9 mouse cellular contexts compared by ENCODE assay signal in genomic region chr2:33659288-33659629, GRCm38 (mm10). TPM values are rescaled to one million over a fixed set of nuclear protein-coding genes. Genes with fewer than 3 reads are reported as not detected.
DNase-seq lines count a peak whose midpoint lies in the region; ATAC-seq lines count a peak whose summit lies in the region.
"Had no signal": no experiment of that assay in that cellular context is flagged by ENCODE, and none has a peak within 500 bp of the region (broad histone marks: within the 10 kb centered on the region; RNA-seq: fewer than 3 reads in every experiment).

No protein-coding gene starts in this region.

- H3K27ac ChIP-seq in hindbrain, embryonic 13.5 days: no peak overlapping the region
- no peak overlapping the region for H3K27ac ChIP-seq in liver, embryonic 15.5 days (replicated peaks)
- no peak overlapping the region for H3K27ac ChIP-seq in stomach, embryonic 14.5 days (ENCODE audit: low read length)

- no peaks in the 10 kb centered on the region for H3K36me3 ChIP-seq in hindbrain, embryonic 13.5 days
- no peaks in the 10 kb centered on the region for H3K36me3 ChIP-seq in liver, embryonic 15.5 days (replicated peaks)
- no peaks in the 10 kb centered on the region for H3K36me3 ChIP-seq in stomach, embryonic 14.5 days (ENCODE audit: control insufficient read depth, insufficient read depth, low read length)

- H3K4me2 ChIP-seq in hindbrain, embryonic 13.5 days: peak overlapping the region; percentile 18
- H3K4me2 ChIP-seq in liver, embryonic 15.5 days: peak overlapping the region; percentile 32; the same call in 1 of the 2 replicates
- peak overlapping the region; percentile 30; the same call in 1 of the 2 replicates for H3K4me2 ChIP-seq in stomach, embryonic 14.5 days (replicated peaks; ENCODE audit: low read depth, low read length)

- H3K4me3 ChIP-seq in hindbrain, embryonic 13.5 days: no peak overlapping the region; the same call in 1 of the 2 replicates
- no peak overlapping the region for H3K4me3 ChIP-seq in liver, embryonic 15.5 days (replicated peaks)
- 0 out of 2 replicates have a peak overlapping the region, but pooled peaks have one; percentile 2 for H3K4me3 ChIP-seq in stomach, embryonic 14.5 days (ENCODE audit: low read depth, low read length)
- H3K4me3 ChIP-seq: erythroblast, embryonic 14.5 days had no signal

- DNase-seq in adrenal gland, adult 2 months: peak; percentile 66
- no peak for DNase-seq in adrenal gland, postnatal 4 days (ENCODE audit: low spot score in 2 of 2)
- DNase-seq in embryo, embryonic 10.5 days (ENCODE audit: low spot score): peak; percentile 76
- no peak for DNase-seq in right cerebral cortex, postnatal 4 days
- no peak for DNase-seq in natural killer cell, adult 2 months (ENCODE audit: low spot score in 2 of 2)

- H3K4me1 ChIP-seq in hindbrain, embryonic 13.5 days (replicated peaks): no peaks in the 10 kb centered on the region; the same call in 1 of the 2 replicates
- H3K4me1 ChIP-seq in liver, embryonic 15.5 days (replicated peaks): 0 out of 2 replicates have a peak, but pooled peaks cover 3% of the 10 kb centered on the region
- no peaks in the 10 kb centered on the region for H3K4me1 ChIP-seq in stomach, embryonic 14.5 days (ENCODE audit: control insufficient read depth, insufficient read depth, low read length)

- 3% methylated on average over 7 of the region's 7 CpGs for WGBS in hindbrain, embryonic 13.5 days
- WGBS in liver, embryonic 15.5 days (ENCODE audit: insufficient replicate concordance): 3% methylated on average over 7 of the region's 7 CpGs
- 3% methylated on average over 7 of the region's 7 CpGs for WGBS in stomach, embryonic 14.5 days

- no peaks in the 10 kb centered on the region for H3K9me3 ChIP-seq in hindbrain, embryonic 13.5 days
- no peaks in the 10 kb centered on the region for H3K9me3 ChIP-seq in liver, embryonic 15.5 days (replicated peaks)
- no peaks in the 10 kb centered on the region for H3K9me3 ChIP-seq in stomach, embryonic 14.5 days (ENCODE audit: control insufficient read depth, low read depth, low read length)

- ATAC-seq in hindbrain, embryonic 13.5 days (ENCODE audit: low FRiP score): no peak
- no peak for ATAC-seq in liver, embryonic 15.5 days (ENCODE audit: insufficient read depth)
- peak; percentile 42; the same call in 1 of the 2 replicates for ATAC-seq in stomach, embryonic 14.5 days (ENCODE audit: insufficient number of reproducible peaks, insufficient read depth, low FRiP score, low read depth)

- H3K9ac ChIP-seq in hindbrain, embryonic 13.5 days: no peak overlapping the region
- H3K9ac ChIP-seq in liver, embryonic 15.5 days: no peak overlapping the region
- no peak overlapping the region for H3K9ac ChIP-seq in stomach, embryonic 14.5 days (replicated peaks; ENCODE audit: low read depth, low read length)

- H3K27me3 ChIP-seq in hindbrain, embryonic 13.5 days: no peaks in the 10 kb centered on the region
- H3K27me3 ChIP-seq in liver, embryonic 15.5 days: no peaks in the 10 kb centered on the region
- H3K27me3 ChIP-seq in stomach, embryonic 14.5 days (ENCODE audit: control insufficient read depth, insufficient read depth, low read length): no peaks in the 10 kb centered on the region

RNA-seq across cellular contexts. Expression of gene Lmx1b, which starts 18.9 kb away (rescaled TPM):
- total RNA-seq in adrenal gland, adult 2 months (2021): not detected
- 0.02 TPM in 1 of 2 replicates, not detected in the other for polyA plus RNA-seq in adrenal gland, adult 2 months (2012; rRNA removed)
- 1 to 10 TPM in 1 of 2 experiments, not detected in 1; 1.5 TPM for total RNA-seq in adrenal gland, postnatal 4 days (2021)
- 6.3 and 6.7 TPM in 2 replicates for polyA plus RNA-seq in hindbrain, embryonic 13.5 days (2015; fragmentation: Nextera tagmentation; extraction: Ambion mirVana)
- polyA plus RNA-seq in liver, embryonic 15.5 days (2015; fragmentation: Nextera tagmentation; extraction: Ambion mirVana): not detected in 2 replicates
- not detected in 2 replicates for polyA plus RNA-seq in stomach, embryonic 14.5 days (2014; fragmentation: Nextera tagmentation; extraction: Ambion mirVana)
- polyA plus RNA-seq: erythroblast, embryonic 14.5 days had no signal

Comparison
In these comparisons a context has a peak if more than half of its experiments do, and no peak if none do; other contexts are left out.
1. DNase-seq: peak in adrenal gland, adult 2 months (single experiment) and embryo, embryonic 10.5 days (single experiment); none in adrenal gland, postnatal 4 days (0 of 2), right cerebral cortex, postnatal 4 days (single experiment) and natural killer cell, adult 2 months (0 of 2).
2. Peak in every context shown above with its lines, with median percentiles within 50 percentile points of each other: H3K4me2 ChIP-seq.